Mouse (Mus musculus): Measurements from ENCODE around the gene Gm8229. TPM values are rescaled to one million over a fixed set of nuclear protein-coding genes. Genes with fewer than 3 reads are reported as not detected.
"Not testable (repeated sequence)": the region's sequence is repeated elsewhere in the genome, so short reads cannot be mapped to it uniquely, and the experiment has no call there.

Gene Gm8229
- polyA plus RNA-seq (2012; ENCODE audit: insufficient read depth, insufficient read length, low replicate concordance, missing spikeins): not detected in 2 replicates

- not testable (repeated sequence) for H3K27ac ChIP-seq (ENCODE audit: insufficient read depth, low read depth, low read length); H3K4me1 ChIP-seq (ENCODE audit: control insufficient read depth, insufficient read depth, low read length); H3K4me3 ChIP-seq (ENCODE audit: insufficient read depth, low read depth, low read length)
- 96% methylated on average over 4 of the region's 4 CpGs for WGBS
Measured at GRCm38 (mm10) chr14:44365057-44365456, at the start of gene Gm8229. TSS of gene Gm8229 (plus strand) at chr14:44365357.

- H3K27ac ChIP-seq (ENCODE audit: insufficient read depth, low read depth, low read length); H3K4me1 ChIP-seq (ENCODE audit: control insufficient read depth, insufficient read depth, low read length); H3K4me3 ChIP-seq (ENCODE audit: insufficient read depth, low read depth, low read length): not testable (repeated sequence)
- no CpG with 5 or more reads among the region's 2 CpGs for WGBS
Measured at GRCm38 (mm10) chr14:44338484-44338883, 26.7 kb upstream of the Gm8229 start, which contains the start of gene Gm5930. TSS of gene Gm5930 (minus strand) at chr14:44338584.

- H3K4me1 ChIP-seq (ENCODE audit: control insufficient read depth, insufficient read depth, low read length); H3K27ac ChIP-seq (ENCODE audit: insufficient read depth, low read depth, low read length); H3K4me3 ChIP-seq (ENCODE audit: insufficient read depth, low read depth, low read length): not testable (repeated sequence)
- WGBS: 33% methylated on average over 2 of the region's 2 CpGs
Measured at GRCm38 (mm10) chr14:44361416-44361815, 3.7 kb upstream of the Gm8229 start.

GRCm38 (mm10) chr14:44362301-44362700, 2.9 kb upstream of the Gm8229 start:
- not testable (repeated sequence) for H3K4me3 ChIP-seq (ENCODE audit: insufficient read depth, low read depth, low read length); H3K27ac ChIP-seq (ENCODE audit: insufficient read depth, low read depth, low read length); H3K4me1 ChIP-seq (ENCODE audit: control insufficient read depth, insufficient read depth, low read length)

- H3K4me3 ChIP-seq (ENCODE audit: insufficient read depth, low read depth, low read length); H3K27ac ChIP-seq (ENCODE audit: insufficient read depth, low read depth, low read length); H3K4me1 ChIP-seq (ENCODE audit: control insufficient read depth, insufficient read depth, low read length): not testable (repeated sequence)
- 81% methylated on average over 4 of the region's 4 CpGs for WGBS
Measured at GRCm38 (mm10) chr14:44384233-44384632, 19.1 kb downstream of the Gm8229 start.

GRCm38 (mm10) chr14:44410588-44410987, 45.4 kb downstream of the Gm8229 start, which contains the start of gene Gm3371:
TSS of gene Gm3371 (minus strand) at chr14:44410688.
- not testable (repeated sequence) for H3K27ac ChIP-seq (ENCODE audit: insufficient read depth, low read depth, low read length); H3K4me3 ChIP-seq (ENCODE audit: insufficient read depth, low read depth, low read length); H3K4me1 ChIP-seq (ENCODE audit: control insufficient read depth, insufficient read depth, low read length)
- whole genome bisulfite sequencing: 100% methylated on average over 1 of the region's 2 CpGs

Other genes starting within 250 kb of the Gm8229 start
- not detected in 2 replicates for gene Gm3327, start 241.5 kb upstream of the Gm8229 start, polyA plus RNA-seq (2012; ENCODE audit: insufficient read depth, insufficient read length, low replicate concordance, missing spikeins)
- gene Gm8212, start 167.7 kb upstream of the Gm8229 start, polyA plus RNA-seq (2012; ENCODE audit: insufficient read depth, insufficient read length, low replicate concordance, missing spikeins): not detected in 2 replicates
- gene 4930503E14Rik, start 152.1 kb upstream of the Gm8229 start, polyA plus RNA-seq (2012; ENCODE audit: insufficient read depth, insufficient read length, low replicate concordance, missing spikeins): not detected in 2 replicates
- gene Gm8220, start 79.8 kb upstream of the Gm8229 start, polyA plus RNA-seq (2012; ENCODE audit: insufficient read depth, insufficient read length, low replicate concordance, missing spikeins): not detected in 2 replicates
- gene Gm5930, start 26.8 kb upstream of the Gm8229 start, polyA plus RNA-seq (2012; ENCODE audit: insufficient read depth, insufficient read length, low replicate concordance, missing spikeins): not detected in 2 replicates
- not detected in 2 replicates for gene Gm3371, start 45.3 kb downstream of the Gm8229 start, polyA plus RNA-seq (2012; ENCODE audit: insufficient read depth, insufficient read length, low replicate concordance, missing spikeins)
- gene Gm8232, start 68.3 kb downstream of the Gm8229 start, polyA plus RNA-seq (2012; ENCODE audit: insufficient read depth, insufficient read length, low replicate concordance, missing spikeins): not detected in 2 replicates
- gene BC061237, start 127.1 kb downstream of the Gm8229 start, polyA plus RNA-seq (2012; ENCODE audit: insufficient read depth, insufficient read length, low replicate concordance, missing spikeins): not detected in 2 replicates
- gene Gm17093, start 152.9 kb downstream of the Gm8229 start, polyA plus RNA-seq (2012; ENCODE audit: insufficient read depth, insufficient read length, low replicate concordance, missing spikeins): not detected in 2 replicates
- not detected in 2 replicates for gene Gm8247, start 217.8 kb downstream of the Gm8229 start, polyA plus RNA-seq (2012; ENCODE audit: insufficient read depth, insufficient read length, low replicate concordance, missing spikeins)

Data from olfactory bulb, adult 2 months (tissue).